Mouse (Mus musculus) lung, embryonic 16.5 days (tissue): Measurements from ENCODE around the gene Zmym4. TPM values are rescaled to one million over a fixed set of nuclear protein-coding genes. Genes with fewer than 3 reads are reported as not detected.

Experiments used
- ATAC-seq: fragments of 200-750 bp; cut with Nextera tagmentation; 2 replicates; pipeline ENCODE4 v1.8.0; 2017; ENCODE audit warnings: low read depth, mild to moderate bottlenecking, moderate library complexity
- H3K27ac ChIP-seq: fragments of 300-500 bp; sonication (generic); 2 replicates; pipeline ENCODE4 v1.5.1; 2014; ENCODE audit warnings: mild to moderate bottlenecking, control low read depth, low read length
- H3K27me3 ChIP-seq: fragments of 300-500 bp; sonication (generic); 2 replicates; pipeline ENCODE4 v1.6.1; 2014; ENCODE audit warnings: low read depth, low read length, mixed read lengths; ENCODE audit not compliant: control insufficient read depth, insufficient read depth
- H3K36me3 ChIP-seq: fragments of 300-500 bp; sonication (generic); 2 replicates; pipeline ENCODE4 v1.6.1; 2014; ENCODE audit warnings: low read length; ENCODE audit not compliant: control insufficient read depth, insufficient read depth
- H3K4me1 ChIP-seq: fragments of 300-500 bp; sonication (generic); replicated peaks from 2 replicates; pipeline ENCODE4 v1.6.1; 2014; ENCODE audit warnings: low read length, mixed read lengths; ENCODE audit not compliant: control insufficient read depth, insufficient read depth
- H3K4me2 ChIP-seq: fragments of 300-500 bp; sonication (generic); 2 replicates; pipeline ENCODE4 v1.6.1; 2014; ENCODE audit warnings: low read depth, low read length, control low read depth
- H3K4me3 ChIP-seq: fragments of 300-500 bp; sonication (generic); 2 replicates; pipeline ENCODE4 v1.5.1; 2014; ENCODE audit warnings: mild to moderate bottlenecking, low read length, control low read depth
- H3K9ac ChIP-seq: fragments of 300-500 bp; sonication (generic); 2 replicates; pipeline ENCODE4 v1.6.1; 2014; ENCODE audit warnings: low read length, control low read depth
- H3K9me3 ChIP-seq: fragments of 300-500 bp; sonication (generic); 2 replicates; pipeline ENCODE4 v1.6.1; 2016; ENCODE audit warnings: low read length; ENCODE audit not compliant: control insufficient read depth
- WGBS: fragments of 180-500 bp; shearing (Covaris S2); extraction: QIAGEN DNeasy Blood & Tissue Kit; methylation state at CpG from one replicate; pipeline ENCODE4 v1.1.7; 2014; 5-methylcytosine and 5-hydroxymethylcytosine counted together
- polyA plus RNA-seq: library from polyadenylated mRNA; unstranded; fragments of >200 nt; fragmentation: Nextera tagmentation; extraction: Ambion mirVana; gene quantifications from 2 replicates; pipeline ENCODE4 v1.2.1, GENCODE M21; 2015

Gene Zmym4
- polyA plus RNA-seq, 1 experiment from 2014 or later = 16.4 TPM

DNA sequence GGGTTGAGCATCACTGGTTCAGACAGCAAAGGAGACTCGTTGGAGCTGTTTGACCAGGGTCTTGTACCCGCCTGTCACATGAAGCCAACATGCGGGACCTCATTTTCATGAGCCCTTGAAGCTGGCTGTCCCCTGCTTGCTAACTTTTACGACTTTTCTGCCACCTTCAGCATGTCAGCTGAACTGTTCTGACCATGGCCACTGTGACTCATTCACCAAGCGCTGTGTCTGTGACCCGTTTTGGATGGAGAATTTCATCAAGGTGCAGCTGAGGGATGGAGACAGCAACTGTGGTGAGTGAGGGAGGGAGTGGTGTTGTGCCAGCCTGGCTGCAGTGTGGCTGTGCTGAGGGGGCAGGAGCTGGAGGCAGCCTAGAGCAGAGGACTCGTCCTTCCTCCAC, 121.0 kb downstream of the Zmym4 start:
- Histone ChIP-seq H3K9ac (no peak overlapping the region), H3K4me2 (no peak overlapping the region), H3K4me3 (no peak overlapping the region), H3K27me3 (no peaks in the 10 kb centered on the region), H3K27ac (no peak overlapping the region), H3K9me3 (no peaks in the 10 kb centered on the region), H3K36me3 (peaks cover 15% of the 10 kb centered on the region), H3K4me1 (no peaks in the 10 kb centered on the region)
- no peak for ATAC-seq
- 64% methylated on average over 7 of the region's 7 CpGs for WGBS

DNA sequence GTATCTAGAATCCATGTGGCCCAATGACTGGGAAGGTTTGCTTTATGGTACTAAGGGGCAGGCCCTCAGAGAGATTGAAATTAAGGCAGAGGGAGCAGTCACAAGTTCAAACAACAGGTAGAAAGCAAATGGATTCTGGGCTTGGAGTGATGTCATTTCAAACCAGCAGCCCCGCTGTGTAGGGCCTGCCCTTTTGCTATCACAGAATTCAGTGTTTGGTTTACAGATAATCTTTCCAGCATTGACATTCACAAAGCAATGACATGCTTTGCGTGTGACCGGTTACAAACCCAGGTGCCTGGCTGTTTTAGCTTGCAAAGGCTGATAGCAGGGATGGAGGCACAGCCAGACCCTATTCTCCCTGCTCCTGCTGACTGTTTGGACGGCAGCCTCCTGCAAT, 122.3 kb downstream of the Zmym4 start:
- no peaks in the 10 kb centered on the region for H3K4me1 ChIP-seq
- WGBS = 70% methylated on average over 4 of the region's 4 CpGs

DNA sequence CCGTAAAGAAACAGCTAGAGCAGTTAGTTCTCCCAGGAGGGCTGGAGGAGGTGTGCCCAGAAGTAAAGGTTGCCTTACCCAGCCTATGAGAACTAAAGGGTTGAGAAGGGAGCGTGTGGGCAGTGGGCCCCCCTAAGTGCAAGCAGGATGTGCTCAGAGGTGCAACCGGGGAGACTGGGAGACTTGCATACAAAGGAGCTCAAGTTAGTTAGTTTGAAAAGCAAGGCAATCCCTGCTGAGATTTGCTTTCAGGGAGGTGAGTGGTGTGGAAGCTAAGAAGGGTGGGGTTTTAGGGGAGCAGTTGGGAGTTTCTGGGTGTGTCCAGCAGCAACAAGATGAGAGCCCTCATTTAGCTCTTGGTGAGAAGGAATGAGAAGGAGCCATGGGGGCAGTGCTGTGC, 125.0 kb downstream of the Zmym4 start:
- 53% methylated on average over 3 of the region's 3 CpGs for WGBS
- ATAC-seq = no peak
- Histone ChIP-seq H3K9ac (no peak overlapping the region), H3K4me1 (no peaks in the 10 kb centered on the region), H3K4me3 (no peak overlapping the region), H3K27ac (no peak overlapping the region), H3K27me3 (no peaks in the 10 kb centered on the region), H3K4me2 (no peak overlapping the region), H3K36me3 (peaks cover 20% of the 10 kb centered on the region), H3K9me3 (no peaks in the 10 kb centered on the region)

More for the DNA sequence above, 122.3 kb downstream of the Zmym4 start:
- no peak for ATAC-seq
- Histone ChIP-seq H3K36me3 (peaks cover 18% of the 10 kb centered on the region), H3K4me3 (no peak overlapping the region), H3K9ac (no peak overlapping the region; the same call in 1 of the 2 replicates), H3K27ac (no peak overlapping the region), H3K9me3 (no peaks in the 10 kb centered on the region), H3K27me3 (no peaks in the 10 kb centered on the region), H3K4me2 (no peak overlapping the region)

DNA sequence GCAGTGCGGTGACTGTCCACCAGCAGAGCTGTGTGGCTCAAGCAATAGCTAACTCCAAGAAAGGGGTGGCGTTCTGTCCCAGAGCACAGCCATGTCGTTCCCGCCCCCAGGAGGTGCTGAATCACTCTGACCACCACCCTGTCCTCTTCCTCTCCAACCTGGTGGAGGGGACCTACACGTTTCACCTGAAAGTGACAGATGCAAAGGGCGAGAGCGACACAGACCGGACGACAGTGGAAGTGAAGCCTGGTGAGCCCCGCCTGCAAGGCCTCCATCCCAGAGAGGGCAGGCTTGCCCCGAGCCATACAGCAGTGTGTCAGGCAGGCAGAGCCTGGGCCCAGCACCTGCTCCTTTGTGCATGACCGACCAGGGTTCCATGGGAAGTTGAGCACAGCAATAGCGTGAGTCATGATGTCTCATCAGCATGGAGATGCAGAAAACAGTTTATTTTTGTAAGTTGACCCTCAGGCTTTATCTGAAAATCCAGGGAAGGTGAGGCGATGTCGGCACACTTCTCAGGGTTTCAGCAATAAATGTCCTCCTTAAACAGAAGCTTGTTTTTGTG, 126.9 kb downstream of the Zmym4 start:
- no peak overlapping the region for H3K27ac ChIP-seq
- no peaks in the 10 kb centered on the region for H3K4me1 ChIP-seq
- no peaks in the 10 kb centered on the region for H3K27me3 ChIP-seq
- no peak overlapping the region for H3K9ac ChIP-seq
- 85% methylated on average over 15 of the region's 15 CpGs for WGBS
- ATAC-seq = no peak
- H3K9me3 ChIP-seq = no peaks in the 10 kb centered on the region
- H3K4me2 ChIP-seq = no peak overlapping the region
- no peak overlapping the region for H3K4me3 ChIP-seq
- peaks cover 14% of the 10 kb centered on the region for H3K36me3 ChIP-seq

DNA sequence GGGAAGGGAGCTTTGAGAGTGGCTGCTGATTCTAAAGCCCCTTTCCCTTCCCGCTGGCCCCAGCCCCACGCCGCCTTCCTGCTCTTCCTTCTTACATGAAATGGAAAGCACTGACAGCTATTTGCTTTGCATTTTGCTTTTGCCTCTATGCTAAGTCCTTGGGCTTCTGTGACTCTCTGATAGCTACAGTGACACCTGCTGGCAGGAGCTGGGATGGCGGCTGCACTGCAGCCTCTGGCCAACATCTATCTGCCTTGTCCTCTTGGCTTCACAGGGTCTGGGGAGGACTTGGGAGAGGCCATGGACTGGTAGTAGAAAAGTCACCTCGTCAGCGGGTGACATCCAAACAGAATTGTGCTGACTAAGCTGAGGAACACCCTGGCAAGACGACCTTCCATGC, 128.1 kb downstream of the Zmym4 start:
- Histone ChIP-seq H3K27ac (no peak overlapping the region), H3K4me3 (no peak overlapping the region), H3K9me3 (no peaks in the 10 kb centered on the region), H3K36me3 (peaks cover 14% of the 10 kb centered on the region), H3K4me1 (no peaks in the 10 kb centered on the region), H3K4me2 (no peak overlapping the region), H3K27me3 (no peaks in the 10 kb centered on the region), H3K9ac (no peak overlapping the region)
- whole genome bisulfite sequencing = 18% methylated on average over 7 of the region's 7 CpGs
- peak; percentile 34; the same call in 1 of the 2 replicates for ATAC-seq

DNA sequence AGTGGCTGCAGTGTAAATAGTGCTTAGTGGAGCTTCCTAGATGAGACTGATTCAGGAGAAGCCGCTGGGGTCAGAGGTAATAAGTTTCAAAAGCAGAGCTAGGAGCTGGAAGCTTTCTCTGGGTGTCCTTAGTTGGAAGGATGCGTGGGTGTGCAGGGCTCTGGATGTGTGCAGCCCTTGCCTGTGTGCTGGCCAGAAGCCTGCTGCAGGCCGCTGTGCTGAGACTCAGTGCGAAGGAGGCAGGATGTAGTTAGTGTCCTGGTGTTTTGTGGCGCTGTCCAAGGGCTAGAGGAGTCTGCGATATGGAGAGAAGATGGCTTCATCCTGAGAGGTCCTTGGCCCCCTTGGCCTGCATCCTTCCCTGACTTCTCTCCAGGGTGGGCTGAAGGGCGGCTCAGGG, 129.1 kb downstream of the Zmym4 start:
- no peaks in the 10 kb centered on the region for H3K9me3 ChIP-seq
- no peak overlapping the region for H3K27ac ChIP-seq
- peaks cover 13% of the 10 kb centered on the region for H3K36me3 ChIP-seq
- no peak overlapping the region for H3K4me3 ChIP-seq
- ATAC-seq = no peak
- no peaks in the 10 kb centered on the region for H3K4me1 ChIP-seq
- no peaks in the 10 kb centered on the region for H3K27me3 ChIP-seq
- 77% methylated on average over 7 of the region's 7 CpGs for WGBS
- H3K9ac ChIP-seq = no peak overlapping the region
- no peak overlapping the region for H3K4me2 ChIP-seq

DNA sequence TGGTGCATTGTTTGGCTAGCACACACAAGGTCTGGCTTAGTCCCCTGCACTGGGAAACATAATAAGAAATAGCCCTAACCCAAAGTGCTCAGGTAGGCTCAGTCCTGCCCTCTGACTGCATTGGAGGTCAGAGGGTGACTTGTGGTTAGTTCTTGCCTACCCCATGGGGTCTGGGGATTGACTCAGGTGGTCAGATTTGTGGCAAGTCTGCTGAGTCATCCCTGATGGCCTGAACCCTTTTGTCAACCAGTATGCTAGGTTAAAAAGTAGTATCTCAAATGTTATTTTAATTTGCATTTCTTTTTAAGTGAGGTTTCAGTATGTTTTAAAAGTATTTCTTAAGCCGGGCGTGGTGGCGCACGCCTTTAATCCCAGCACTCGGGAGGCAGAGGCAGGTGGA, 136.8 kb downstream of the Zmym4 start:
- WGBS = 96% methylated on average over 5 of the region's 5 CpGs
- Histone ChIP-seq H3K9me3 (no peaks in the 10 kb centered on the region), H3K27ac (no peak overlapping the region), H3K4me3 (no peak overlapping the region), H3K36me3 (peaks cover 6% of the 10 kb centered on the region), H3K9ac (no peak overlapping the region), H3K27me3 (no peaks in the 10 kb centered on the region), H3K4me1 (no peaks in the 10 kb centered on the region), H3K4me2 (no peak overlapping the region)
- no peak for ATAC-seq

DNA sequence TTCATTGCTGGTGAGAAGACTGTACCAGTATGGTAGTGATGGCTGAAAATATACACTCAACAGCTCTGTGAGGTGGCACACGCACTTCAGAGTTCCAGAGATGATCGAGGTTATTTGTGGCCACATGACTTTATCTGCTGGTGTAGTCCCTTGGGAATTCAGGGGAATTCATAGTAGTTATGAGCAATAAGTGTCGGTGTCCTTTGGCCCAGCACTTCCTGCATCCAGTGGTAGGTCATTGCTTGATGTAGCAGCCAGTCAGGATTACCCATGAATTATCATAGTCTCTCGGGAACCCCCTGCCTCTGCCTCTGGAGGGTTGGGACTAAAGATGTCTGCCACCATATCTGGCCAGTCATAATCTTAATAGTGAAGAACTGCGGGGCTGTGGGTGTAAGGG, 144.0 kb downstream of the Zmym4 start:
- WGBS = 80% methylated on average over 5 of the region's 5 CpGs
- H3K9ac ChIP-seq = no peak overlapping the region
- no peaks in the 10 kb centered on the region for H3K9me3 ChIP-seq
- H3K4me1 ChIP-seq = no peaks in the 10 kb centered on the region
- no peaks in the 10 kb centered on the region; the same call in none of the 2 replicates for H3K36me3 ChIP-seq
- H3K27me3 ChIP-seq = no peaks in the 10 kb centered on the region
- H3K4me3 ChIP-seq = no peak overlapping the region
- no peak overlapping the region for H3K4me2 ChIP-seq
- ATAC-seq = no peak
- no peak overlapping the region for H3K27ac ChIP-seq

DNA sequence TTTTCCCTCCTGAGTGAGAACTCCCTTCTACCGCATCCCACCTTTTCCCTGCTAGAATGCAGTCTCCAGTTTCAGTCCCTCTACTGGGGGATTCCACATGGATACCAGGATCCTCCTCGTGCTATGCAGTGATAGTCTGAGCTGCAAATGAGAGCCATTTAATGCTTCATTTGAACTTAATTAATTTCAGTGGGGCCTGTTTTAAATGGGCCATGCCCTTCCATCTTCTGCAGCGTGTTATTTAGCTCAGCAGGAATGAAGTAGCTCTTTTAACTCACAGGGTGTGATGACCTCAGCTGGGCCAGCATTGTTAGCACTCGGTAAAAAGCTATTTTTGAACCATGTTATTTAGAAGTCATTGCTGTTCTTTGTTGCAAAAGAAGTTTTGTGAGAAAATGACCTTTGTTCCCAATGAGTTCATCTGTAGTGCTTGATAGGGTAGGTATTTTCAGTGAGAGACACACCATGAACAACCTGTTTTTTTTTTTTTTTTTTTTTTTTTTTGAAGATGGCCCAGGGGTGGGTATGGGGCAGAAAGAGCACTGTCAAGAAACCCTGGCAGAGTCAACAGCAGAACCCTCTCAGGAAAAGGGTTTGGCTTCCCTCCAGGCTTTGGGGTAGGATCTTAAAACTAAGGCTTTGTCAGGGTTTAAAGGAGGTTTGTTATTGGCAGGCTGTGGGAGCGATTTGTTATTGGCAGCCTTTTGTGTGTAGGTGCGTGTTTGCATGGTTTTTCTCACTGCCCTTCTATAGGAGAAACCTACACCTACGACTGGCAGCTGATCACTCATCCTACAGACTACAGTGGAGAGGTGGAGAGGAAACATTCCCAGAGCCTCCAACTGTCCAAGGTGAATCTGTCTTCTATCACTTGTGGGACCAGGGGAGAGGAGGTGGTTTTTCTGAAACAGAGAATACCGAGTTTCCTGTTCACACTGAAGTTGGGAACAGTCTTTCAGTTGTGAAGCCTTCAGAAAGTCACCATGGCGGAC, 144.7 kb downstream of the Zmym4 start:
- no peak overlapping the region for H3K9ac ChIP-seq
- H3K4me3 ChIP-seq = no peak overlapping the region
- H3K4me2 ChIP-seq = no peak overlapping the region
- WGBS = 74% methylated on average over 9 of the region's 9 CpGs
- no peaks in the 10 kb centered on the region for H3K4me1 ChIP-seq
- H3K9me3 ChIP-seq = no peaks in the 10 kb centered on the region
- no peak overlapping the region for H3K27ac ChIP-seq
- no peak for ATAC-seq
- H3K27me3 ChIP-seq = no peaks in the 10 kb centered on the region
- H3K36me3 ChIP-seq = no peaks in the 10 kb centered on the region; the same call in none of the 2 replicates
